Mouse (Mus musculus) midbrain, embryonic 12.5 days (tissue): Measurements from ENCODE around the gene Tmem266. TPM values are rescaled to one million over a fixed set of nuclear protein-coding genes. Genes with fewer than 3 reads are reported as not detected.

Experiments used
- ATAC-seq: fragments of 200-750 bp; cut with Nextera tagmentation; 2 replicates; pipeline ENCODE4 v1.8.0; 2017; ENCODE audit warnings: low read depth, moderate TSS enrichment, moderate library complexity; ENCODE audit not compliant: low FRiP score
- H3K27ac ChIP-seq: fragments of 300-500 bp; sonication (generic); replicated peaks from 2 replicates; pipeline ENCODE4 v1.5.1; 2016; ENCODE audit warnings: mild to moderate bottlenecking
- H3K27me3 ChIP-seq: fragments of 300-500 bp; sonication (generic); 2 replicates; pipeline ENCODE4 v1.6.1; 2016; ENCODE audit warnings: mild to moderate bottlenecking
- H3K36me3 ChIP-seq: fragments of 300-500 bp; sonication (generic); 2 replicates; pipeline ENCODE4 v1.6.1; 2016
- H3K4me1 ChIP-seq: fragments of 300-500 bp; sonication (generic); 2 replicates; pipeline ENCODE4 v1.6.1; 2016
- H3K4me2 ChIP-seq: fragments of 300-500 bp; sonication (generic); replicated peaks from 2 replicates; pipeline ENCODE4 v1.6.1; 2016; ENCODE audit warnings: mild to moderate bottlenecking, moderate library complexity
- H3K4me3 ChIP-seq: fragments of 300-500 bp; sonication (generic); 2 replicates; pipeline ENCODE4 v1.5.1; 2016; ENCODE audit warnings: mild to moderate bottlenecking
- H3K9ac ChIP-seq: fragments of 300-500 bp; sonication (generic); replicated peaks from 2 replicates; pipeline ENCODE4 v1.6.1; 2016; ENCODE audit warnings: mild to moderate bottlenecking, moderate library complexity
- H3K9me3 ChIP-seq: fragments of 300-500 bp; sonication (generic); 2 replicates; pipeline ENCODE4 v1.6.1; 2016; ENCODE audit warnings: mild to moderate bottlenecking
- whole genome bisulfite sequencing: fragments of 180-500 bp; shearing (Covaris S2); methylation state at CpG from one replicate; pipeline ENCODE4 v1.1.7; 2016; 5-methylcytosine and 5-hydroxymethylcytosine counted together
- polyA plus RNA-seq: library from polyadenylated mRNA; unstranded; fragments of >200 nt; fragmentation: Nextera tagmentation; extraction: Ambion mirVana; gene quantifications from 2 replicates; pipeline ENCODE4 v1.2.1, GENCODE M21; 2016

Gene Tmem266
- polyA plus RNA-seq, 1 experiment from 2014 or later: 1.1 TPM

DNA sequence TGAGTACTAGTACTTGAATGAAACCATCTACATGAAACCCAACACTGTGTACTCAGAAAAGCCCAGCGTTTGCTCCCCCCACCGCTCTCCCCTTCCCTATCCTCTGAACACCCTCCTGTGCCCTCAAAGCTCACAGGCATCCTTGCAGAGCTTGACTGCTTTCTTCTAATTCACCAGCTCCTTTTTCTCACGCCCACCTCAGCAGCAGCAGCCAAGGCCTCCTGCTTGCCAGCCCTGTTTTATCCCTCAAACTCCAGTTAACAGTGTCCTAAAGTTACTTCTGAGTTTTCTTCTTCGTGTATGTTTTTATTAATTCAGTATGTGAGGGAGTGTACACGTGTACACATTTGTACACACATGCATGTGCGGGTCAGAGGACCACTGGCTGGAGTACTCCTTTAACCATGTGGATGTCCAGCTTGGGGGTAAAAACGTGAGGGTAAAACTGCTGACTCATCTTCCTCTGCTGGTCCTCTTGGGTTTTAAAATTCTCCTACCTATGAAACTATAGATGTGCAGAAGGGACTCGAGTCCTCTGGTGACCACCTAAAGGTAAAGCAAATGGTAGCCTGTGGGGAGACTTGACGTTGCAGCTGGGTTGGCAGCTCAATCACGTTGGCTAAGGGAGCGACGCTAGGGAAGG lies 13.0 kb upstream of the Tmem266 start:
- no peak overlapping the region for H3K27ac ChIP-seq
- 65% methylated on average over 12 of the region's 12 CpGs for WGBS
- no peak overlapping the region for H3K4me3 ChIP-seq
- no peak for ATAC-seq
- H3K9ac ChIP-seq: no peak overlapping the region
- H3K4me1 ChIP-seq: no peaks in the 10 kb centered on the region
- no peaks in the 10 kb centered on the region for H3K9me3 ChIP-seq
- H3K27me3 ChIP-seq: no peaks in the 10 kb centered on the region
- no peak overlapping the region for H3K4me2 ChIP-seq
- H3K36me3 ChIP-seq: no peaks in the 10 kb centered on the region

DNA sequence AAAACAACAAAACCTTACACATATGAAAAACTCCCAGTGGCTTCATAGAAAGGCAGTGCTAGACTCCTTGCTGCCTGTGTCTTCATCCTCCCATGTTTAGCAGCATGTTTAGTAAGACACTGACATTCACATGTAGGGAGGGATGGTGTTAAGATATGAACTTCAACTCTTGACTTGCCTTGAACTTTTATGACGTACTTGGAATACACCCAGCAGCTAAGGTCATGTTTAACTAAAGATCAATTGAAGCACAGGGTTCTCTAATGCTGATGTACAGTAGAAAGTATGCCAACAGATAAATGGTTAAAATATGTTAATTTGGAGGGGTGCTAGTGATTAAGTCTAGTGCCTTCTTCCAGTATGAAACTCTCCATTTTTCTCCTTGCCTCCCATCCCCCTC lies 4.1 kb upstream of the Tmem266 start:
- no peak overlapping the region for H3K4me2 ChIP-seq
- H3K27me3 ChIP-seq: peaks cover 24% of the 10 kb centered on the region
- no peak for ATAC-seq
- peaks cover 15% of the 10 kb centered on the region for H3K4me1 ChIP-seq
- no peaks in the 10 kb centered on the region for H3K9me3 ChIP-seq
- H3K27ac ChIP-seq: no peak overlapping the region
- WGBS: 82% methylated on average over 1 of the region's 1 CpGs
- no peaks in the 10 kb centered on the region for H3K36me3 ChIP-seq
- no peak overlapping the region for H3K4me3 ChIP-seq
- H3K9ac ChIP-seq: no peak overlapping the region

GRCm38 (mm10) chr9:55324085-55324484 lies 2.6 kb upstream of the Tmem266 start:
- Histone ChIP-seq H3K27me3 (peaks cover 33% of the 10 kb centered on the region), H3K4me1 (peaks cover 19% of the 10 kb centered on the region), H3K4me2 (no peak overlapping the region), H3K4me3 (no peak overlapping the region), H3K9me3 (no peaks in the 10 kb centered on the region), H3K27ac (no peak overlapping the region), H3K36me3 (no peaks in the 10 kb centered on the region), H3K9ac (no peak overlapping the region)
- ATAC-seq: no peak
- WGBS: 57% methylated on average over 8 of the region's 8 CpGs

DNA sequence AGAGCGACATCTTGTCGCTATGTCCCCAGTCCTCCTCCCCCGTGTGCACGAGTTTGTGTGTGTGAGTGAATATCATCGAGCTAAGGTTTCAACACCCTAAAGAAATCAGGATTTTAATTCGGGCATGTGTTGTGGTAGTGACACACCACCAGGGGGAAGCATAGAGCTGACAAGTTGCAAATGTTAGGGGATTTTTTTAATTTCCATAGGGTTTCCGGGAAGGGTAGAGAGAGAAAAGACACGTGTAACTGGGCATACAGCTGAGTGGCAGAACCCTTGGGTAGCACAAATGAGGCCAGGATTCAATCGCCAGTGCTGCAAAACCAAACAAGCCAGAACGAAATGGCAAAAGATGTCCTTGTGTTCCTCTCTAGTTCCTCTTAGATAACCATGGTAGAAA lies 2.2 kb upstream of the Tmem266 start:
- H3K36me3 ChIP-seq: no peaks in the 10 kb centered on the region
- no peak overlapping the region for H3K4me2 ChIP-seq
- H3K27ac ChIP-seq: no peak overlapping the region
- whole genome bisulfite sequencing: 55% methylated on average over 10 of the region's 10 CpGs
- H3K9ac ChIP-seq: no peak overlapping the region
- H3K27me3 ChIP-seq: peaks cover 37% of the 10 kb centered on the region
- no peak for ATAC-seq
- no peak overlapping the region for H3K4me3 ChIP-seq
- H3K9me3 ChIP-seq: no peaks in the 10 kb centered on the region
- H3K4me1 ChIP-seq: peaks cover 19% of the 10 kb centered on the region

DNA sequence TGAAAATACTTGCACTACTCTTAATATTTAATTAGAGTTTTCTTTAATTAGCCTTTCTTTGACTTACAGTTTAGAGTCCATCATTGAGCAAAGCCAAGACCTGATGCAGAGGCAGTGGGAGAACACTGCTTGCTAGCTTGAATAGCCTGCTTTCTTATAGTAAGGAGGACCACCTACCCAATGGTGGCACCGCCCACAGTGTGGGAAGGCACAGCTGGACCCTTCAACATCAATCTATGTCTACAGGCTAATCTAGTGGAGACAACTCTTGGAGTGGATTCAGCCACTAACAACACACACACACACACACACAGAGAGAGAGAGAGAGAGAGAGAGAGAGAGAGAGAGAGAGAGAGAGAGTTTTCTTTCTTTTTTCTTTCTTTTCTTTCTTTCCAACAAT lies 1.7 kb upstream of the Tmem266 start:
- peaks cover 19% of the 10 kb centered on the region for H3K4me1 ChIP-seq
- H3K36me3 ChIP-seq: no peaks in the 10 kb centered on the region
- H3K9me3 ChIP-seq: no peaks in the 10 kb centered on the region
- no peak overlapping the region for H3K27ac ChIP-seq
- ATAC-seq: no peak
- peaks cover 38% of the 10 kb centered on the region for H3K27me3 ChIP-seq
- no peak overlapping the region for H3K9ac ChIP-seq
- 23% methylated on average over 1 of the region's 1 CpGs for WGBS
- no peak overlapping the region for H3K4me3 ChIP-seq
- no peak overlapping the region for H3K4me2 ChIP-seq

DNA sequence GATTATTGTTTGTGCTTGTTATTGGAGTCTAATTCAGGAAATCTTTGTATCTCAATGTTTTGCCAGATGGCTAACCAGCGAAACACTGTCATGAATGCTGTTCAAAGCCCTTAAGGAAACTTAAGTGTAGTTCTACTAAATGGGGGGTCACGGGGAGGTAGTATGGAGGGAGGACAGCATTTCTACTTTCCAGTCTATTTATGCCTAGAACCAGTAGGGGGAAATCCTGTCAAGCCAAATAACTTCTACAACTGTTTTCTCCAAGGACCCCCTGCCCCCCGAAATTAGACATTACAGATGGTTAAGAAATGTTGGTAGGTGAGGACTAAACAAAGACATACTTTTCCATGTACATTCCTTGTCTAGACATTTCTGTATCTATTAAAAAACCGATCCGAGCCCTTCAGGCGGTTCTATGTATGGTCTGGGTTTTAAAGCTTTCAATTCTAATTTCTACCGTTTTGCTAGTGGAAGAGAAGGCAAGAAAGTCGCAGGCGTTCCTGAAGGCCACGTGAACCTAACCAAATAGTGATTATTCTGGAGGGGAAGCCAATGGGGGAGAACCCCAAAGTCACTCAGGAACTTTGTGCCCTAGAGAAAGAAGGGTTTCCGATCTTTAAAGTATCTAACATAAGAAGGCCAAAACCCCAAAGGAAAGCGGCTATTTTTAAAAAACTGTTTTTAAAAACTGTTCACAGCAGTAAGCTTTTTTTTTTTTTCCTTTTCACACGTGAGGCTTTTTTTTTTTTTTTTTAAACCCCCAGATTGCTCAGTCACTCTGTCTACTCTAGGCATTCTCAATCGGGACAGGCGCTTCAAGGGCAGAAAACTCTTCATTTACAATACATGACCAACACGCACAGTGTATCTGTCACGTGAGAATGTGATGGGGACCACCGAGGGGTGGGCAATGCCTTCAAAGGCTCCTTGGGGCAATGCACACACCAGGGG lies 874 bp upstream of the Tmem266 start:
- H3K4me1 ChIP-seq: peaks cover 19% of the 10 kb centered on the region
- no peaks in the 10 kb centered on the region for H3K9me3 ChIP-seq
- H3K9ac ChIP-seq: peak overlapping the region; percentile 73
- no peak for ATAC-seq
- WGBS: 16% methylated on average over 18 of the region's 18 CpGs
- H3K27ac ChIP-seq: peak overlapping the region; percentile 67; the same call in 1 of the 2 replicates
- H3K36me3 ChIP-seq: no peaks in the 10 kb centered on the region
- H3K27me3 ChIP-seq: peaks cover 42% of the 10 kb centered on the region
- H3K4me2 ChIP-seq: peak overlapping the region; percentile 82
- H3K4me3 ChIP-seq: peak overlapping the region; percentile 73

- peak; percentile 13; the same call in 1 of the 2 replicates for ATAC-seq
- 1% methylated on average over 13 of the region's 13 CpGs for WGBS
- H3K4me2 ChIP-seq: peak overlapping the region; percentile 82
- peak overlapping the region; percentile 73 for H3K9ac ChIP-seq
- H3K4me1 ChIP-seq: peaks cover 19% of the 10 kb centered on the region
- H3K4me3 ChIP-seq: peak overlapping the region; percentile 73
- H3K27me3 ChIP-seq: peaks cover 54% of the 10 kb centered on the region
- no peaks in the 10 kb centered on the region for H3K36me3 ChIP-seq
- H3K9me3 ChIP-seq: no peaks in the 10 kb centered on the region
- peak overlapping the region; percentile 67; the same call in 1 of the 2 replicates for H3K27ac ChIP-seq
Observed at GRCm38 (mm10) chr9:55327234-55327615, 512 bp downstream of the Tmem266 start.

- Histone ChIP-seq H3K9ac (no peak overlapping the region), H3K4me3 (no peak overlapping the region), H3K4me1 (peaks cover 19% of the 10 kb centered on the region), H3K36me3 (no peaks in the 10 kb centered on the region), H3K9me3 (no peaks in the 10 kb centered on the region), H3K27me3 (peaks cover 54% of the 10 kb centered on the region), H3K4me2 (peak overlapping the region; percentile 21), H3K27ac (no peak overlapping the region)
- 25% methylated on average over 14 of the region's 14 CpGs for WGBS
- ATAC-seq: no peak
Observed at GRCm38 (mm10) chr9:55328151-55328918, 1.6 kb downstream of the Tmem266 start.

DNA sequence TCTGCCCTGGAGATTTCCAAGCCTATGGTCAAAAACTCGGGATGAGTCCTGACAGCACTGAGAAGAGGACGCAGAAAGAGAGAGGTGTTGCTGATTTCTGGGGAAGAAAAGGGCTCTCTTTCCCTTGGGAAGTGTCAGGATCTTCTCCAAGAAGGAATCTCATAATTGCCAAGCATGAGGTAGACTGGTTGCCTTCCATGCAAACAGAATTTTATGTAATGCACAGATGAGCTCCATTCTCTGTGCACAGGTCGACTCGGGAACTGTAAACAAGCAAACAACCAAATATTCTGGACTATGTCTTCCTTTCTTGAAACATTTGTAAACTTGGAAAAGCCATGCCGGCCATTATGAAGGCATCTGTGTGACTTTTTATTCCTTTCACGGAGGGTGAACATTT lies 2.7 kb downstream of the Tmem266 start:
- Histone ChIP-seq H3K27ac (no peak overlapping the region), H3K4me2 (no peak overlapping the region), H3K36me3 (no peaks in the 10 kb centered on the region), H3K9me3 (no peaks in the 10 kb centered on the region), H3K4me1 (peaks cover 19% of the 10 kb centered on the region), H3K27me3 (peaks cover 49% of the 10 kb centered on the region), H3K4me3 (no peak overlapping the region), H3K9ac (no peak overlapping the region)
- ATAC-seq: no peak
- 78% methylated on average over 6 of the region's 6 CpGs for whole genome bisulfite sequencing

GRCm38 (mm10) chr9:55332476-55332875 lies 5.8 kb downstream of the Tmem266 start:
- Histone ChIP-seq H3K4me3 (no peak overlapping the region), H3K4me2 (no peak overlapping the region), H3K9ac (no peak overlapping the region), H3K9me3 (no peaks in the 10 kb centered on the region), H3K27me3 (peaks cover 32% of the 10 kb centered on the region), H3K36me3 (no peaks in the 10 kb centered on the region), H3K27ac (no peak overlapping the region), H3K4me1 (peaks cover 5% of the 10 kb centered on the region)
- WGBS: 58% methylated on average over 5 of the region's 5 CpGs
- ATAC-seq: no peak

GRCm38 (mm10) chr9:55332949-55333348 lies 6.2 kb downstream of the Tmem266 start:
- no peak overlapping the region for H3K9ac ChIP-seq
- no peak for ATAC-seq

DNA sequence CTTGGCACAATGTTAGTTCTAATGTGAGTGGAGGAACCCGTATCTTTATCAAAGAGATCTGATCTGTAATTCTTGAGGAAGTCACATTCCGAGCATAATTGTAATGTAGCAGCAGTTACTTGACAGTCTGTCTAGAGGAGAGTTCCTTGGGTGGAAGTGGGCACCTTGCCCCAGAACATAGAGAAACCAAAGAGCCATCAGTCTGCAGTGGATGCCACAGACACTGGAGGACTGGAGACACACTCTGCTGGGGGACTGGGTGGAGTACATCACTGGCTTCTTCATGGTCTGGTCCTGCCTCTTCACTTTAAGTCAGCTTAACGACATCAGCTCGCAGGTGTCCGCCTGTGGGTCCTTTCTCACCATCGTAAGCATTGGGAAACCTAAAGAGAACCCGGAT lies 17.5 kb downstream of the Tmem266 start:
- Histone ChIP-seq H3K4me2 (no peak overlapping the region), H3K27me3 (no peaks in the 10 kb centered on the region), H3K4me3 (no peak overlapping the region), H3K9ac (no peak overlapping the region), H3K4me1 (no peaks in the 10 kb centered on the region), H3K9me3 (no peaks in the 10 kb centered on the region), H3K27ac (no peak overlapping the region), H3K36me3 (no peaks in the 10 kb centered on the region)
- 89% methylated on average over 7 of the region's 7 CpGs for WGBS
- no peak for ATAC-seq

More at GRCm38 (mm10) chr9:55332949-55333348, 6.2 kb downstream of the Tmem266 start:
- Histone ChIP-seq H3K27me3 (peaks cover 29% of the 10 kb centered on the region), H3K36me3 (no peaks in the 10 kb centered on the region), H3K9me3 (no peaks in the 10 kb centered on the region), H3K4me3 (no peak overlapping the region), H3K4me2 (no peak overlapping the region), H3K27ac (no peak overlapping the region), H3K4me1 (peaks cover 2% of the 10 kb centered on the region; the same call in 1 of the 2 replicates)
- WGBS: 33% methylated on average over 7 of the region's 7 CpGs
